In genomic region chr12:4905946-4906345, GRCm38 (mm10) we compare ENCODE assay signal across 10 mouse cellular contexts. TPM values are rescaled to one million over a fixed set of nuclear protein-coding genes. Genes with fewer than 3 reads are reported as not detected.
DNase-seq lines count a peak whose midpoint lies in the region; ATAC-seq and TF ChIP-seq lines count a peak whose summit lies in the region.
"Had no signal": no experiment of that assay in that cellular context is flagged by ENCODE, and none has a peak within 500 bp of the region (broad histone marks: within the 10 kb centered on the region; RNA-seq: fewer than 3 reads in every experiment).

No protein-coding gene starts in this region.

- no peaks in the 10 kb centered on the region for H3K4me1 ChIP-seq in hindbrain, postnatal 0 days (ENCODE audit: insufficient read depth, low read length)
- H3K4me1 ChIP-seq: heart, embryonic 12.5 days had no signal

- peak; percentile 54 for DNase-seq in CD4-positive, CD25-positive, alpha-beta regulatory T cell, adult 2 months (ENCODE audit: low read depth, low spot score)
- peak; percentile 20 for DNase-seq in left cerebral cortex, postnatal 4 days
- DNase-seq in left cerebral cortex, postnatal 14 days (ENCODE audit: low spot score in 2 of 2) = no peak
- peak; percentile 62 for DNase-seq in hindbrain, postnatal 0 days (ENCODE audit: low spot score)
- DNase-seq in retina, embryonic 14.5 days (ENCODE audit: low spot score) = peak; percentile 31
- DNase-seq in thymus, adult 18-20 months = no peak

- peak overlapping the region; percentile 75; the same call in 1 of the 2 replicates for H3K4me2 ChIP-seq in hindbrain, postnatal 0 days (ENCODE audit: low read depth, low read length)

- ATAC-seq in CD4-positive, CD25-positive, alpha-beta regulatory T cell, adult 4 months = no peak
- no peak for ATAC-seq in hindbrain, postnatal 0 days
- no peak for ATAC-seq in monocyte, adult 5-6 weeks (replicated peaks; ENCODE audit: insufficient number of reproducible peaks, low FRiP score, low TSS enrichment, poor library complexity, severe bottlenecking)

- no peaks in the 10 kb centered on the region for H3K36me3 ChIP-seq in hindbrain, postnatal 0 days (ENCODE audit: insufficient read depth, low read length)

- intact Hi-C loops in left cerebral cortex, postnatal 4 days (cut with DNase I) = no loop called here
- intact Hi-C loops in left cerebral cortex, postnatal 14 days (cut with DNase I) = loop anchor here (10.0 kb wide), 1 partner anchor 311 kb away; the partner anchor contains the start of genes Gm3625 and Itsn2

- WGBS in hindbrain, postnatal 0 days = 63% methylated on average over 7 of the region's 7 CpGs

- no peak overlapping the region for H3K9ac ChIP-seq in hindbrain, postnatal 0 days (replicated peaks; ENCODE audit: low read length)
- H3K9ac ChIP-seq: heart, embryonic 12.5 days; limb, embryonic 12.5 days had no signal

- TF ChIP-seq CTCF in hindbrain, postnatal 0 days (IDR thresholded peaks at IDR 0.05; ENCODE audit: low read depth) = peak; percentile 14; the same call in 1 of the 2 replicates

- H3K27ac ChIP-seq in hindbrain, postnatal 0 days = no peak overlapping the region
- H3K27ac ChIP-seq: limb, embryonic 12.5 days had no signal

- no peak overlapping the region for H3K4me3 ChIP-seq in hindbrain, postnatal 0 days (ENCODE audit: low read length)

- no peaks in the 10 kb centered on the region for H3K27me3 ChIP-seq in hindbrain, postnatal 0 days (ENCODE audit: insufficient read depth, low read length)
- H3K27me3 ChIP-seq: heart, embryonic 12.5 days; limb, embryonic 12.5 days had no signal

- H3K9me3 ChIP-seq in hindbrain, postnatal 0 days (ENCODE audit: low read length) = no peaks in the 10 kb centered on the region
- H3K9me3 ChIP-seq: heart, embryonic 12.5 days; limb, embryonic 12.5 days had no signal

RNA-seq across cellular contexts. Expression of gene Ubxn2a, which starts 1.6 kb away (rescaled TPM):
- polyA plus RNA-seq in CD4-positive, CD25-positive, alpha-beta regulatory T cell, adult 4 months (2017; shearing (Covaris generic)) = 10 to 100 TPM in 1 of 2 experiments, 1 to 10 TPM in 1; 8.5 to 12.3 TPM
- 10 to 100 TPM; 29.4 to 30.5 TPM for total RNA-seq in left cerebral cortex, postnatal 4 days (2021)
- 10 to 100 TPM; 43.5 to 45.7 TPM for total RNA-seq in left cerebral cortex, postnatal 14 days (2021)
- 19.0 and 26.1 TPM in 2 replicates for total RNA-seq in hindbrain, postnatal 0 days (2014; rRNA removed)
- polyA plus RNA-seq in hindbrain, postnatal 0 days (2015; fragmentation: Nextera tagmentation; extraction: Ambion mirVana) = 49.2 and 50.8 TPM in 2 replicates
- 43.1 to 48.6 TPM (median 47.9 TPM) in 3 replicates for total RNA-seq in monocyte, adult 5-6 weeks (2017)

RNA-seq across cellular contexts. Expression of gene Atad2b, which starts 11.2 kb away (rescaled TPM):
- 10 to 100 TPM; 11.9 to 13.0 TPM for polyA plus RNA-seq in CD4-positive, CD25-positive, alpha-beta regulatory T cell, adult 4 months (2017; shearing (Covaris generic))
- 10 to 100 TPM; 37.7 to 44.2 TPM for total RNA-seq in left cerebral cortex, postnatal 4 days (2021)
- total RNA-seq in left cerebral cortex, postnatal 14 days (2021) = 10 to 100 TPM; 24.6 to 24.7 TPM
- 25.0 and 30.5 TPM in 2 replicates for total RNA-seq in hindbrain, postnatal 0 days (2014; rRNA removed)
- 8.4 and 8.8 TPM in 2 replicates for polyA plus RNA-seq in hindbrain, postnatal 0 days (2015; fragmentation: Nextera tagmentation; extraction: Ambion mirVana)
- total RNA-seq in monocyte, adult 5-6 weeks (2017) = 43.3 to 66.9 TPM (median 52.2 TPM) in 3 replicates

RNA-seq across cellular contexts. Expression of gene Mfsd2b, which starts 31.8 kb away (rescaled TPM):
- under 1 TPM; 0.58 to 0.90 TPM for polyA plus RNA-seq in CD4-positive, CD25-positive, alpha-beta regulatory T cell, adult 4 months (2017; shearing (Covaris generic))
- total RNA-seq in left cerebral cortex, postnatal 4 days (2021) = 1 to 10 TPM; 1.6 to 1.9 TPM
- total RNA-seq in left cerebral cortex, postnatal 14 days (2021) = 1 to 10 TPM in 1 of 2 experiments, under 1 TPM in 1; 0.81 to 1.0 TPM
- total RNA-seq in hindbrain, postnatal 0 days (2014; rRNA removed) = 3.6 and 3.8 TPM in 2 replicates
- polyA plus RNA-seq in hindbrain, postnatal 0 days (2015; fragmentation: Nextera tagmentation; extraction: Ambion mirVana) = 1.5 and 1.8 TPM in 2 replicates
- total RNA-seq in monocyte, adult 5-6 weeks (2017) = 1.7 to 14.7 TPM in 2 of 3 replicates, not detected in the other

Comparison
In these comparisons a context has a peak if more than half of its experiments do, and no peak if none do; other contexts are left out.
1. DNase-seq: peak in CD4-positive, CD25-positive, alpha-beta regulatory T cell, adult 2 months (single experiment), left cerebral cortex, postnatal 4 days (single experiment), hindbrain, postnatal 0 days (single experiment) and retina, embryonic 14.5 days (single experiment); none in left cerebral cortex, postnatal 14 days (0 of 2) and thymus, adult 18-20 months (0 of 2).